Mouse (Mus musculus) kidney, adult 9 months (tissue): Measurements from ENCODE around the gene Apobec4.
A peak's percentile ranks its signal among the peaks of the same experiment; 100 is the strongest.

ENCODE experiments used
- DNase-seq: peaks from one replicate; pipeline ENCODE4 v3.0.0; 2022

Apobec4 gene

GRCm38 (mm10) chr1:152750312-152750965 is at the start of gene Apobec4:
Gene Apobec4 (plus strand): TSS chr1:152750551.
- peak; percentile 49 for DNase-seq

- DNase-seq: no peak
Measured at GRCm38 (mm10) chr1:152701066-152701465, 49.3 kb upstream of the Apobec4 start.

- DNase-seq: no peak
Measured at GRCm38 (mm10) chr1:152702920-152703319, 47.4 kb upstream of the Apobec4 start.

GRCm38 (mm10) chr1:152703941-152704340 is 46.4 kb upstream of the Apobec4 start:
- DNase-seq: no peak

GRCm38 (mm10) chr1:152707560-152707959 is 42.8 kb upstream of the Apobec4 start:
- no peak for DNase-seq

GRCm38 (mm10) chr1:152711037-152711436 is 39.3 kb upstream of the Apobec4 start:
- no peak for DNase-seq

GRCm38 (mm10) chr1:152713924-152714323 is 36.4 kb upstream of the Apobec4 start:
- DNase-seq: no peak

- no peak for DNase-seq
Measured at GRCm38 (mm10) chr1:152714405-152714804, 35.9 kb upstream of the Apobec4 start.

- DNase-seq: no peak
Measured at GRCm38 (mm10) chr1:152717329-152717728, 33.0 kb upstream of the Apobec4 start.

GRCm38 (mm10) chr1:152718200-152718599 is 32.2 kb upstream of the Apobec4 start:
- no peak for DNase-seq

GRCm38 (mm10) chr1:152720969-152721368 is 29.4 kb upstream of the Apobec4 start:
- DNase-seq: no peak

GRCm38 (mm10) chr1:152721535-152722198 is 28.7 kb upstream of the Apobec4 start:
- no peak for DNase-seq

GRCm38 (mm10) chr1:152724286-152724685 is 26.1 kb upstream of the Apobec4 start:
- DNase-seq: peak; percentile 39

GRCm38 (mm10) chr1:152726095-152726494 is 24.3 kb upstream of the Apobec4 start:
- no peak for DNase-seq

- DNase-seq: peak; percentile 19
Measured at GRCm38 (mm10) chr1:152727604-152728236, 22.6 kb upstream of the Apobec4 start.

- no peak for DNase-seq
Measured at GRCm38 (mm10) chr1:152738793-152739192, 11.6 kb upstream of the Apobec4 start.

GRCm38 (mm10) chr1:152739374-152739773 is 11.0 kb upstream of the Apobec4 start:
- DNase-seq: no peak

GRCm38 (mm10) chr1:152743095-152743826 is 7.1 kb upstream of the Apobec4 start:
- peak; percentile 29 for DNase-seq

- DNase-seq: peak; percentile 91
Measured at GRCm38 (mm10) chr1:152746426-152746825, 3.9 kb upstream of the Apobec4 start.

GRCm38 (mm10) chr1:152749276-152749675 is 1.1 kb upstream of the Apobec4 start:
- DNase-seq: no peak

- DNase-seq: no peak
Measured at GRCm38 (mm10) chr1:152761791-152762190, 11.4 kb downstream of the Apobec4 start.

- DNase-seq: peak; percentile 97
Measured at GRCm38 (mm10) chr1:152766032-152766772, 15.9 kb downstream of the Apobec4 start, which contains the start of the genes Rgl1 and Arpc5. Gene Rgl1 (minus strand): TSS chr1:152766351. Gene Arpc5 (plus strand): TSS chr1:152766542.
